Mouse (Mus musculus) cerebellum, adult 9-10 months (tissue): Measurements from ENCODE around the gene Sptan1.

Experiments
- DNase-seq: peaks from one replicate; pipeline ENCODE4 v3.0.0; 2022

Gene Sptan1

GRCm38 (mm10) chr2:29965250-29965843 lies at the start of gene Sptan1:
TSS of gene Sptan1 (plus strand) at chr2:29965560.
- peak; percentile 96 for DNase-seq

- no peak for DNase-seq
Measured at GRCm38 (mm10) chr2:29917621-29918020, 47.7 kb upstream of the Sptan1 start.

GRCm38 (mm10) chr2:29922011-29922410 lies 43.3 kb upstream of the Sptan1 start:
- DNase-seq = no peak

- DNase-seq = no peak
Measured at GRCm38 (mm10) chr2:29926542-29926941, 38.8 kb upstream of the Sptan1 start.

GRCm38 (mm10) chr2:29930506-29930905 lies 34.9 kb upstream of the Sptan1 start:
- peak; percentile 99 for DNase-seq

GRCm38 (mm10) chr2:29931194-29931593 lies 34.2 kb upstream of the Sptan1 start:
- peak; percentile 67 for DNase-seq

GRCm38 (mm10) chr2:29934906-29935599 lies 30.3 kb upstream of the Sptan1 start, which contains the start of gene Gle1:
TSS of gene Gle1 (plus strand) at chr2:29935426.
- peak; percentile 94 for DNase-seq

GRCm38 (mm10) chr2:29940073-29940472 lies 25.3 kb upstream of the Sptan1 start:
- DNase-seq = no peak

- DNase-seq = peak; percentile 56
Measured at GRCm38 (mm10) chr2:29940826-29941225, 24.5 kb upstream of the Sptan1 start.

- DNase-seq = no peak
Measured at GRCm38 (mm10) chr2:29944723-29945122, 20.6 kb upstream of the Sptan1 start.

- no peak for DNase-seq
Measured at GRCm38 (mm10) chr2:29948896-29949295, 16.5 kb upstream of the Sptan1 start.

GRCm38 (mm10) chr2:29961246-29961645 lies 4.1 kb upstream of the Sptan1 start:
- DNase-seq = no peak

GRCm38 (mm10) chr2:29964354-29965249 lies 758 bp upstream of the Sptan1 start:
- DNase-seq = peak; percentile 70

- DNase-seq = peak; percentile 70
Measured at GRCm38 (mm10) chr2:29965906-29966305, 546 bp downstream of the Sptan1 start.

GRCm38 (mm10) chr2:29966826-29967225 lies 1.5 kb downstream of the Sptan1 start:
- no peak for DNase-seq

- no peak for DNase-seq
Measured at GRCm38 (mm10) chr2:29967768-29968167, 2.4 kb downstream of the Sptan1 start.

GRCm38 (mm10) chr2:29968638-29969037 lies 3.3 kb downstream of the Sptan1 start:
- no peak for DNase-seq

- peak; percentile 78 for DNase-seq
Measured at GRCm38 (mm10) chr2:29971838-29972635, 6.7 kb downstream of the Sptan1 start.

GRCm38 (mm10) chr2:29973525-29973924 lies 8.2 kb downstream of the Sptan1 start:
- no peak for DNase-seq

- DNase-seq = peak; percentile 73
Measured at GRCm38 (mm10) chr2:29977307-29977706, 11.9 kb downstream of the Sptan1 start.

GRCm38 (mm10) chr2:29980661-29981060 lies 15.3 kb downstream of the Sptan1 start:
- no peak for DNase-seq

- no peak for DNase-seq
Measured at GRCm38 (mm10) chr2:29991962-29992361, 26.6 kb downstream of the Sptan1 start.

- no peak for DNase-seq
Measured at GRCm38 (mm10) chr2:30009101-30009500, 43.7 kb downstream of the Sptan1 start.
